In genomic region chr16:29833875-29834274, GRCm38 (mm10) we compare ENCODE assay signal across 21 mouse cellular contexts.
DNase-seq lines count a peak whose midpoint lies in the region; ATAC-seq and TF ChIP-seq lines count a peak whose summit lies in the region.
"Had no signal": no experiment of that assay in that cellular context is flagged by ENCODE, and none has a peak within 500 bp of the region (broad histone marks: within the 10 kb centered on the region; RNA-seq: fewer than 3 reads in every experiment).

No protein-coding gene starts in this region.

- no peaks in the 10 kb centered on the region for H3K9me3 ChIP-seq in liver, embryonic 13.5 days (replicated peaks)
- H3K9me3 ChIP-seq in kidney, embryonic 14.5 days (ENCODE audit: control insufficient read depth, low read length): no peaks in the 10 kb centered on the region
- H3K9me3 ChIP-seq: hindbrain, embryonic 13.5 days; neural tube, embryonic 15.5 days had no signal

- no peaks in the 10 kb centered on the region for H3K27me3 ChIP-seq in liver, embryonic 13.5 days
- peaks cover 3% of the 10 kb centered on the region; the same call in 1 of the 2 replicates for H3K27me3 ChIP-seq in kidney, embryonic 14.5 days (ENCODE audit: control insufficient read depth, insufficient read depth, low read length)
- H3K27me3 ChIP-seq: megakaryocyte, embryonic 14.5 days had no signal

- WGBS in liver, embryonic 13.5 days (ENCODE audit: insufficient replicate concordance): 27% methylated on average over 6 of the region's 6 CpGs
- WGBS in kidney, embryonic 14.5 days: 75% methylated on average over 6 of the region's 6 CpGs

- no peak for DNase-seq in left cerebral cortex, adult 2 months (ENCODE audit: extremely low spot score in 1 of 2, low spot score in 2 of 2)
- DNase-seq in left cerebral cortex, adult 8-10 months (ENCODE audit: low spot score in 2 of 2): no peak
- DNase-seq in liver, embryonic 13.5 days: peak; percentile 19
- no peak for DNase-seq in kidney, postnatal 10 days
- no peak for DNase-seq in heart, adult 11 months
- DNase-seq: cerebellum, adult 8-10 months; gastrocnemius, postnatal 36 days; heart, postnatal 14 days; lung, postnatal 10 days; right cerebral cortex, postnatal 25 days; thymus, adult 18-20 months; thymus, postnatal 4 days had no signal

- H3K27ac ChIP-seq in left cerebral cortex, adult 2 months: no peak overlapping the region
- H3K27ac ChIP-seq in liver, embryonic 13.5 days: no peak overlapping the region
- no peak overlapping the region for H3K27ac ChIP-seq in kidney, embryonic 14.5 days (ENCODE audit: low read depth, low read length)
- H3K27ac ChIP-seq: hindbrain, embryonic 13.5 days; kidney, postnatal 0 days; neural tube, embryonic 15.5 days had no signal

- H3K9ac ChIP-seq in liver, embryonic 13.5 days: no peak overlapping the region
- H3K9ac ChIP-seq in kidney, embryonic 14.5 days (ENCODE audit: low read depth, low read length): no peak overlapping the region
- H3K9ac ChIP-seq: hindbrain, embryonic 13.5 days; neural tube, embryonic 15.5 days had no signal

- no peaks in the 10 kb centered on the region for H3K36me3 ChIP-seq in liver, embryonic 13.5 days
- H3K36me3 ChIP-seq in kidney, embryonic 14.5 days (ENCODE audit: control insufficient read depth, insufficient read depth, low read length): no peaks in the 10 kb centered on the region
- H3K36me3 ChIP-seq: hindbrain, embryonic 13.5 days; neural tube, embryonic 15.5 days had no signal

- ATAC-seq in common myeloid progenitor, adult 5-6 weeks (replicated peaks; ENCODE audit: low read depth, poor library complexity, severe bottlenecking): peak; percentile 62
- ATAC-seq in liver, embryonic 13.5 days (ENCODE audit: low read depth): peak; percentile 72
- ATAC-seq in kidney, embryonic 14.5 days (ENCODE audit: low FRiP score, low TSS enrichment): no peak
- ATAC-seq: forebrain, embryonic 16.5 days; midbrain, embryonic 16.5 days had no signal

- TF ChIP-seq CTCF in left cerebral cortex, adult 2 months (IDR thresholded peaks at IDR 0.05): no peak

- H3K4me3 ChIP-seq in left cerebral cortex, adult 2 months: peak overlapping the region; percentile 9; the same call in 1 of the 2 replicates
- no peak overlapping the region for H3K4me3 ChIP-seq in liver, embryonic 13.5 days (replicated peaks)
- H3K4me3 ChIP-seq in kidney, embryonic 14.5 days (ENCODE audit: low read length): no peak overlapping the region
- H3K4me3 ChIP-seq: hindbrain, embryonic 13.5 days; neural tube, embryonic 15.5 days had no signal

- H3K4me2 ChIP-seq in liver, embryonic 13.5 days: 0 out of 2 replicates have a peak overlapping the region, but pooled peaks have one; percentile 12
- H3K4me2 ChIP-seq in kidney, embryonic 14.5 days (replicated peaks; ENCODE audit: low read depth, low read length): no peak overlapping the region
- H3K4me2 ChIP-seq: heart, embryonic 11.5 days; hindbrain, embryonic 13.5 days; neural tube, embryonic 15.5 days had no signal

- H3K4me1 ChIP-seq in liver, embryonic 13.5 days (replicated peaks): peaks cover 21% of the 10 kb centered on the region
- peaks cover 12% of the 10 kb centered on the region for H3K4me1 ChIP-seq in kidney, embryonic 14.5 days (ENCODE audit: control insufficient read depth, insufficient read depth, low read length)

- intact Hi-C loops in left cerebral cortex, adult 2 months (cut with DNase I): no loop called here
